Mouse (Mus musculus) MEL (cell line): Measurements from ENCODE around the gene Grip1. TPM values are rescaled to one million over a fixed set of nuclear protein-coding genes. Genes with fewer than 3 reads are reported as not detected.

Experiments
- DNase-seq: peaks from one replicate; pipeline ENCODE4 v3.0.0; 2011; ENCODE audit warnings: low read depth, low spot score
- H3K27ac ChIP-seq: 2 replicates; pipeline ENCODE4 v1.5.1; 2012; ENCODE audit warnings: low read depth, mild to moderate bottlenecking, control low read depth, low read length, moderate library complexity; ENCODE audit not compliant: control insufficient read depth
- H3K27me3 ChIP-seq, 2 experiments: fragments of 150-350 bp in 1 of 2; sonication (generic) in 1 of 2; 2 replicates each; pipeline ENCODE4 v1.6.1; 2012; ENCODE audit warnings: low read length in 2 of 2, mild to moderate bottlenecking in 2 of 2, improper control_type of control experiment in 1 of 2, moderate library complexity in 1 of 2; ENCODE audit not compliant: insufficient read depth in 2 of 2, control insufficient read depth in 1 of 2
- H3K36me3 ChIP-seq, 2 experiments: 2 replicates each; pipeline ENCODE4 v1.6.1; 2012 to 2014; ENCODE audit warnings: low read length in 2 of 2, improper control_type of control experiment in 1 of 2, inconsistent platforms in 1 of 2, mild to moderate bottlenecking in 1 of 2; ENCODE audit not compliant: insufficient read depth in 2 of 2, control insufficient read depth in 1 of 2
- H3K4me1 ChIP-seq, 2 experiments: fragments of 150-350 bp in 1 of 2; sonication (generic) in 1 of 2; 2 replicates each; pipeline ENCODE4 v1.6.1; 2012; ENCODE audit warnings: low read length in 2 of 2, improper control_type of control experiment in 1 of 2, mild to moderate bottlenecking in 1 of 2; ENCODE audit not compliant: insufficient read depth in 2 of 2, control insufficient read depth in 1 of 2
- H3K4me3 ChIP-seq, 2 experiments: fragments of 150-350 bp in 1 of 2; sonication (generic) in 1 of 2; 2 replicates each; pipeline ENCODE4 v1.5.1; 2012; ENCODE audit warnings: low read depth in 2 of 2, low read length in 2 of 2, mild to moderate bottlenecking in 2 of 2, moderate library complexity in 2 of 2, control low read depth in 1 of 2, improper control_type of control experiment in 1 of 2; ENCODE audit not compliant: control insufficient read depth in 1 of 2, insufficient read depth in 1 of 2
- H3K79me2 ChIP-seq: 2 replicates; pipeline ENCODE4 v1.6.1; 2012; ENCODE audit warnings: mild to moderate bottlenecking, low read length, moderate library complexity; ENCODE audit not compliant: control insufficient read depth, poor library complexity, insufficient read depth
- H3K9ac ChIP-seq: 2 replicates; pipeline ENCODE4 v1.6.1; 2012; ENCODE audit warnings: low read depth, mild to moderate bottlenecking, control low read depth, low read length, moderate library complexity; ENCODE audit not compliant: control insufficient read depth, poor library complexity, severe bottlenecking
- H3K9me3 ChIP-seq: fragments of 150-350 bp; sonication (generic); replicated peaks from 2 replicates; pipeline ENCODE4 v1.6.1; 2012; ENCODE audit warnings: mild to moderate bottlenecking, low read length, improper control_type of control experiment, moderate library complexity; ENCODE audit not compliant: insufficient read depth
- BHLHE40 ChIP-seq: IDR thresholded peaks from 2 replicates; pipeline ENCODE4 v1.6.1; 2012; ENCODE audit warnings: low read depth, mild to moderate bottlenecking, inconsistent platforms, low read length, improper control_type of control experiment, borderline replicate concordance
- CHD1 ChIP-seq: IDR thresholded peaks from 2 replicates; pipeline ENCODE4 v1.6.1; 2012; ENCODE audit warnings: low read depth, mild to moderate bottlenecking, inconsistent platforms, low read length, improper control_type of control experiment
- CTCF ChIP-seq, 3 experiments: IDR thresholded peaks in 2 of 3; conservative IDR thresholded peaks in 1 of 3; 2 replicates each; pipeline ENCODE4 v1.5.1; 2011 to 2012; ENCODE audit warnings: low read length in 3 of 3, low read depth in 2 of 3, mild to moderate bottlenecking in 2 of 3, improper control_type of control experiment in 1 of 3, inconsistent platforms in 1 of 3, mixed read lengths in 1 of 3, moderate library complexity in 1 of 3; ENCODE audit not compliant: control insufficient read depth in 1 of 3, insufficient read depth in 1 of 3, poor library complexity in 1 of 3, severe bottlenecking in 1 of 3
- ELF1 ChIP-seq: IDR thresholded peaks from 2 replicates; pipeline ENCODE4 v1.6.1; 2014; ENCODE audit warnings: low read depth, mild to moderate bottlenecking, inconsistent platforms, low read length, improper control_type of control experiment, moderate library complexity
- ETS1 ChIP-seq: IDR thresholded peaks from 2 replicates; pipeline ENCODE4 v1.6.1; 2012; ENCODE audit warnings: low read depth, mild to moderate bottlenecking, inconsistent platforms, low read length, improper control_type of control experiment, moderate library complexity
- HCFC1 ChIP-seq: IDR thresholded peaks from 2 replicates; pipeline ENCODE4 v1.6.1; 2012; ENCODE audit warnings: low read depth, mild to moderate bottlenecking, inconsistent platforms, low read length, improper control_type of control experiment, moderate library complexity
- JUND ChIP-seq: IDR thresholded peaks from 2 replicates; pipeline ENCODE4 v1.6.1; 2011; ENCODE audit warnings: low read depth, mild to moderate bottlenecking, improper control_type of control experiment, low read length
- KAT2A ChIP-seq: conservative IDR thresholded peaks from 2 replicates; pipeline ENCODE4 v1.6.1; 2012; ENCODE audit warnings: low read depth, low read length, improper control_type of control experiment, inconsistent platforms
- MAX ChIP-seq: IDR thresholded peaks from 2 replicates; pipeline ENCODE4 v1.6.1; 2011; ENCODE audit warnings: low read length, improper control_type of control experiment
- MYB ChIP-seq: IDR thresholded peaks from 2 replicates; pipeline ENCODE4 v1.6.1; 2011; ENCODE audit warnings: mild to moderate bottlenecking, low read depth, low read length, improper control_type of control experiment
- NELFE ChIP-seq: IDR thresholded peaks from 2 replicates; pipeline ENCODE4 v1.6.1; 2011; ENCODE audit warnings: low read depth, low read length, improper control_type of control experiment
- POLR2A ChIP-seq, 2 experiments: IDR thresholded peaks; 2 replicates each; pipeline ENCODE4 v1.6.1; 2011 to 2012; ENCODE audit warnings: low read length in 2 of 2, mild to moderate bottlenecking in 2 of 2, control low read depth in 1 of 2, improper control_type of control experiment in 1 of 2, low read depth in 1 of 2, moderate library complexity in 1 of 2; ENCODE audit not compliant: control insufficient read depth in 1 of 2, insufficient read depth in 1 of 2, poor library complexity in 1 of 2
- POLR2AphosphoS2 ChIP-seq: IDR thresholded peaks from 2 replicates; pipeline ENCODE4 v1.6.1; 2011; ENCODE audit warnings: low read length, improper control_type of control experiment
- POLR2AphosphoS5 ChIP-seq: IDR thresholded peaks from 2 replicates; pipeline ENCODE4 v1.6.1; 2012; ENCODE audit warnings: low read depth, borderline replicate concordance, mild to moderate bottlenecking, inconsistent platforms, low read length, moderate library complexity, mixed read lengths
- TBP ChIP-seq: IDR thresholded peaks from 2 replicates; pipeline ENCODE4 v1.8.0; 2011; ENCODE audit warnings: low read depth, low read length, improper control_type of control experiment
- TCF12 ChIP-seq: IDR thresholded peaks from 2 replicates; pipeline ENCODE4 v1.6.1; 2014; ENCODE audit warnings: low read depth, mild to moderate bottlenecking, inconsistent platforms, low read length, improper control_type of control experiment, moderate library complexity
- USF1 ChIP-seq: IDR thresholded peaks from 2 replicates; pipeline ENCODE4 v1.6.1; 2014; ENCODE audit warnings: low read depth, mild to moderate bottlenecking, inconsistent platforms, low read length, improper control_type of control experiment, moderate library complexity
- USF2 ChIP-seq, 2 experiments: IDR thresholded peaks; 2 replicates each; pipeline ENCODE4 v1.6.1; 2011 to 2012; ENCODE audit warnings: improper control_type of control experiment in 2 of 2, low read length in 2 of 2, borderline replicate concordance in 1 of 2, inconsistent platforms in 1 of 2, low read depth in 1 of 2, mild to moderate bottlenecking in 1 of 2; ENCODE audit not compliant: insufficient read depth in 1 of 2
- ZKSCAN1 ChIP-seq: IDR thresholded peaks from 2 replicates; pipeline ENCODE4 v1.6.1; 2012; ENCODE audit warnings: low read depth, mild to moderate bottlenecking, inconsistent platforms, low read length, improper control_type of control experiment, moderate library complexity
- ZMIZ1 ChIP-seq: IDR thresholded peaks from 2 replicates; pipeline ENCODE4 v1.6.1; 2012; ENCODE audit warnings: low read depth, mild to moderate bottlenecking, inconsistent platforms, low read length, improper control_type of control experiment, moderate library complexity
- ZNF384 ChIP-seq: IDR thresholded peaks from 2 replicates; pipeline ENCODE4 v1.6.1; 2012; ENCODE audit warnings: low read depth, mild to moderate bottlenecking, inconsistent platforms, low read length, improper control_type of control experiment
- polyA plus RNA-seq, 2 experiments: library from polyadenylated mRNA; stranded (reverse) in 1 of 2; unstranded in 1 of 2; fragments of >175 nt in 1 of 2; fragments of >200 nt in 1 of 2; gene quantifications; 2 replicates each; pipeline versions ENCODE4 v1.2.1 to v1.2.4; 2012; ENCODE audit warnings: low replicate concordance in 2 of 2, low read depth in 1 of 2; ENCODE audit not compliant: insufficient read length in 2 of 2, insufficient read depth in 1 of 2, missing spikeins in 1 of 2
- total RNA-seq: library from RNA; depleted of rRNA; stranded (reverse); fragments of 300-350 nt; gene quantifications from 2 replicates; pipeline ENCODE4 v1.2.3, GENCODE M21; 2012

The Grip1 gene
- total and polyA plus RNA-seq, 3 experiments, result 0.04 TPM; not detected in 2

DNA sequence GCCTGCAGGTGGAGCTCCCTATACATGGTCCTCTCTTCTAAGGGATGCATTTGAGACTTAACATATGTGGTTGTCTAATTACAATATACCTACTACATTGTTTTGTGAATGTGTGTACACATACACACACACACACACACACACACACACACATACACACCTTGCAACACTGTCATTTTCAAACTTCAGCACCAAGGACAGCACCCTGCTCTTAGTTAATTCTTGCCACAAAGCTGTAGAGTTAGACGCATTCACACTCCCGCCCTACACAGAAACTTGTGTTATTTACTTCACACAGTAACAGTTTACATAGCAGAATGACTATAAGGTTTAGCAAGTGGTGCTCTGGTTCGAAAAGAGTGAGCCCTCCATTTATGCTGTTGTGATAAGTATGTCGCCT is 251.7 kb downstream of the Grip1 start:
- peak; percentile 47 for DNase-seq
- H3K36me3 ChIP-seq, result no peaks in the 10 kb centered on the region
- no peak overlapping the region for H3K4me3 ChIP-seq
- H3K4me1 ChIP-seq, result no peaks in the 10 kb centered on the region
- TF ChIP-seq BHLHE40 (no peak), TCF12 (no peak), TBP (no peak), HCFC1 (no peak), CHD1 (no peak), JUND (no peak), ETS1 (no peak), POLR2A (IDR thresholded peaks at IDR 0.05; ENCODE audit: control insufficient read depth in 1 of 2, insufficient read depth in 1 of 2, low read depth in 1 of 2, low read length in 2 of 2, poor library complexity in 1 of 2) (no peak), POLR2AphosphoS2 (no peak), ZMIZ1 (no peak), CTCF (IDR thresholded peaks at IDR 0.05 in 2 of 3, conservative IDR thresholded peaks at IDR 0.05 in 1 of 3; ENCODE audit: control insufficient read depth in 1 of 3, insufficient read depth in 1 of 3, low read depth in 2 of 3, low read length in 3 of 3, poor library complexity in 1 of 3, severe bottlenecking in 1 of 3) (no peak)
- no peaks in the 10 kb centered on the region for H3K9me3 ChIP-seq
- H3K9ac ChIP-seq, result no peak overlapping the region
- no peaks in the 10 kb centered on the region for H3K79me2 ChIP-seq
- H3K27ac ChIP-seq, result no peak overlapping the region
- no peaks in the 10 kb centered on the region for H3K27me3 ChIP-seq

DNA sequence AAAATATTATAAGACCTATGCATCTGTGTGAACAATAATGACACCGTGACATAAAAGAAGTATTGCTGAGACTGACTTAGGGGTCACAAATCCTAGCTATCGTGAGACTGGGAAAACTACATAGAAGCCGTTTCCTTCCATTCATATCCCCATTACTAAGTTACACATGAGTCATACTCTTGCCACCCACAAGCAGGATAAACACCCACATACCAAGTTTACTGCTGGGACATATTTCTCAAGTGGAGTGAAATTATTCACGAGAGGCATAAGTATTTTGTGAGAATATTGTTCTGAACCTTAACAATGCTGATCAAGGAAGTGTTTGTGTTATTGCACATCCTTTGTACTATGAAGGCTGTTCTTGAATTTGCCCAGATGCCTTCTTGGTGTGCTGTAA is 252.7 kb downstream of the Grip1 start:
- H3K9ac ChIP-seq, result no peak overlapping the region
- H3K4me1 ChIP-seq, result no peaks in the 10 kb centered on the region
- no peak overlapping the region for H3K27ac ChIP-seq
- DNase-seq, result no peak
- H3K27me3 ChIP-seq, result no peaks in the 10 kb centered on the region
- TF ChIP-seq POLR2AphosphoS5, result no peak
- TF ChIP-seq HCFC1, result no peak
- no peak for TF ChIP-seq NELFE
- no peak for TF ChIP-seq USF1
- TF ChIP-seq MYB, result no peak
- no peak for TF ChIP-seq ZKSCAN1
- TF ChIP-seq MAX, result no peak
- TF ChIP-seq KAT2A, result no peak
- TF ChIP-seq ZMIZ1, result no peak
- TF ChIP-seq ZNF384, result no peak
- TF ChIP-seq ETS1, result no peak
- no peak for TF ChIP-seq USF2 (IDR thresholded peaks at IDR 0.05; ENCODE audit: borderline replicate concordance in 1 of 2, insufficient read depth in 1 of 2, low read depth in 1 of 2, low read length in 2 of 2)
- no peak for TF ChIP-seq ELF1
- H3K4me3 ChIP-seq, result no peak overlapping the region
- no peaks in the 10 kb centered on the region for H3K79me2 ChIP-seq
- H3K36me3 ChIP-seq, result no peaks in the 10 kb centered on the region
- no peaks in the 10 kb centered on the region for H3K9me3 ChIP-seq
